Mouse (Mus musculus) intestine, embryonic 14.5 days (tissue): ENCODE results near the gene Adgrl3. TPM values are rescaled to one million over a fixed set of nuclear protein-coding genes. Genes with fewer than 3 reads are reported as not detected.

ENCODE experiments used
- ATAC-seq: fragments of 200-750 bp; cut with Nextera tagmentation; replicated peaks from 2 replicates; pipeline ENCODE4 v1.8.0; 2017; ENCODE audit warnings: low read depth, moderate number of reproducible peaks, moderate TSS enrichment, moderate library complexity; ENCODE audit not compliant: low FRiP score, low TSS enrichment
- DNase-seq: peaks from one replicate; pipeline ENCODE4 v3.0.0-alpha.2; 2018; ENCODE audit warnings: low spot score
- H3K27ac ChIP-seq: fragments of 300-500 bp; sonication (generic); 2 replicates; pipeline ENCODE4 v1.5.1; 2014; ENCODE audit warnings: low read depth, mild to moderate bottlenecking, control low read depth
- H3K27me3 ChIP-seq: fragments of 300-500 bp; sonication (generic); replicated peaks from 2 replicates; pipeline ENCODE4 v1.6.1; 2014; ENCODE audit warnings: low read length, control low read depth; ENCODE audit not compliant: control insufficient read depth, insufficient read depth
- H3K36me3 ChIP-seq: fragments of 300-500 bp; sonication (generic); 2 replicates; pipeline ENCODE4 v1.6.1; 2014; ENCODE audit warnings: low read length, control low read depth; ENCODE audit not compliant: control insufficient read depth, insufficient read depth
- H3K4me1 ChIP-seq: fragments of 300-500 bp; sonication (generic); replicated peaks from 2 replicates; pipeline ENCODE4 v1.6.1; 2014; ENCODE audit warnings: low read length, control low read depth, mixed read lengths; ENCODE audit not compliant: control insufficient read depth, insufficient read depth
- H3K4me2 ChIP-seq: fragments of 300-500 bp; sonication (generic); 2 replicates; pipeline ENCODE4 v1.6.1; 2014; ENCODE audit warnings: low read length
- H3K4me3 ChIP-seq: fragments of 300-500 bp; sonication (generic); 2 replicates; pipeline ENCODE4 v1.5.1; 2014; ENCODE audit warnings: low read depth, low read length, control low read depth, mixed read lengths
- H3K9ac ChIP-seq: fragments of 300-500 bp; sonication (generic); 2 replicates; pipeline ENCODE4 v1.6.1; 2014; ENCODE audit warnings: mild to moderate bottlenecking, low read length
- H3K9me3 ChIP-seq: fragments of 300-500 bp; sonication (generic); 2 replicates; pipeline ENCODE4 v1.6.1; 2016; ENCODE audit warnings: low read length, control low read depth; ENCODE audit not compliant: control insufficient read depth
- WGBS: fragments of 180-500 bp; shearing (Covaris S2); extraction: QIAGEN DNeasy Blood & Tissue Kit; methylation state at CpG from one replicate; pipeline ENCODE4 v1.1.7; 2014; 5-methylcytosine and 5-hydroxymethylcytosine counted together
- polyA plus RNA-seq: library from polyadenylated mRNA; unstranded; fragments of >200 nt; fragmentation: Nextera tagmentation; extraction: Ambion mirVana; gene quantifications from 2 replicates; pipeline ENCODE4 v1.2.1, GENCODE M21; 2014

The Adgrl3 gene
- polyA plus RNA-seq, 1 experiment from 2014 or later, result 13.5 TPM

DNA sequence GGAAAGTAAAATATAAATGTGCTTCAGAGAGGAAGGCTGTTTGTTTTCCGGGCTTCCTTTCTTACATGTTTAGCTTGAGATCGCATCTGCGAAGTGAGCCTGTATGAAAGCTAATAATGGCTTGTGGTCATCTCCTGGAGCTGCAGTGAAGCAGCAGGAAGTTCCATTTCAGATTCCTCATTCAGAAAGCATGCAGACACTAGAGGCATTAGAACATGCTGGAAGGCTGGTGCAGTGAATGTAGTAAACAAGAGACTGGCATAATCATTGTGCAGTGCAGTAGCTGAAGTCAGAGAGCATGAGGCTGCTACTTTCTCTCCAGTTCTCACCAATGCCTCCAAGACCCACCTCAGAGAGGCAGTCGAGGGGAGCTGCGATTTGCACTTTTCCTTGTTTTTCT is 601.2 kb downstream of the Adgrl3 start:
- no peak overlapping the region for H3K4me3 ChIP-seq
- no peaks in the 10 kb centered on the region for H3K9me3 ChIP-seq
- H3K9ac ChIP-seq, result no peak overlapping the region
- no peaks in the 10 kb centered on the region for H3K36me3 ChIP-seq
- no peak for DNase-seq
- H3K27me3 ChIP-seq, result no peaks in the 10 kb centered on the region
- 72% methylated on average over 5 of the region's 5 CpGs for WGBS
- ATAC-seq, result no peak
- no peak overlapping the region for H3K27ac ChIP-seq
- H3K4me2 ChIP-seq, result no peak overlapping the region
- no peaks in the 10 kb centered on the region for H3K4me1 ChIP-seq

DNA sequence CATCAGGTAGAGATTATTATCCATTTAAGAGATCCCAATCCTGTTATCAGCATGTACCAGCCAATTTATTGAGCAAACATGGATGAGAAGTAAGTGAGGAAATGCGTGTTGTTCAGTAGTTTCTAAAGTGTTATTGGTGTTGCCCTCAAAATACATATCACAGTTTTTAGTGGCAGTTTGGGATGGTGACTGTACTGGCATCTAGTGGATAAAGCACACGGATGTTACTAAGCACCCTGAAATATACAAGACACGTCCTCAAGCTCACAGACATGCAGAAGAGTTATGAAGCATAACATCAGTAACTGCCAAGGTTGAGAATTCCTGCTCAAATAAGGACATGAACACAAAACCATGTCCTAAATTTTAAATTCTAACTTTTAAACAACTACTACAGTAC is 601.8 kb downstream of the Adgrl3 start:
- Histone ChIP-seq H3K27ac (no peak overlapping the region), H3K9ac (no peak overlapping the region), H3K4me1 (no peaks in the 10 kb centered on the region), H3K27me3 (no peaks in the 10 kb centered on the region), H3K9me3 (no peaks in the 10 kb centered on the region), H3K36me3 (no peaks in the 10 kb centered on the region), H3K4me2 (no peak overlapping the region), H3K4me3 (no peak overlapping the region)
- DNase-seq, result no peak
- ATAC-seq, result no peak
- WGBS, result 67% methylated on average over 3 of the region's 3 CpGs

DNA sequence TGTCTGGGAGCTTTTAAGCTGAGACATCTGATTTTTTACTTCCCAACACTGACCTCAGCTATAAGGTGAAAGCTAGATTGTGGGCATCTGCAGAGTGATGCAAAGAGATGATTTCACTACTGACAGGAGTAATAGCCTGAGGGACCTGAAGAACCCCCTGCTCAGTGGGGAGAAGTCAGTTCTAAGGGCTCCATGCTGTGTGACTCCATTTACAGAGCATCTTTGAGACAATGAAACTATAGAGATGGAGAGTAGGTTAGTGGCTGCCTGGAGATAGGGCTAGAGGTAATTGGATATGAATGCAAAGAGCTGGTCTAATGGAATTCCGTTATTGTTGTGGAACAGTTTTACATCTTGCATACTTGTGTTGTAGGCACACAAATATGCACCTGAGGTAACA is 603.9 kb downstream of the Adgrl3 start:
- Histone ChIP-seq H3K9me3 (no peaks in the 10 kb centered on the region), H3K4me2 (no peak overlapping the region), H3K4me3 (no peak overlapping the region), H3K9ac (no peak overlapping the region), H3K4me1 (no peaks in the 10 kb centered on the region), H3K36me3 (no peaks in the 10 kb centered on the region), H3K27me3 (no peaks in the 10 kb centered on the region), H3K27ac (no peak overlapping the region)
- DNase-seq (no peak), ATAC-seq (no peak)
- 53% methylated on average over 1 of the region's 1 CpGs for WGBS

DNA sequence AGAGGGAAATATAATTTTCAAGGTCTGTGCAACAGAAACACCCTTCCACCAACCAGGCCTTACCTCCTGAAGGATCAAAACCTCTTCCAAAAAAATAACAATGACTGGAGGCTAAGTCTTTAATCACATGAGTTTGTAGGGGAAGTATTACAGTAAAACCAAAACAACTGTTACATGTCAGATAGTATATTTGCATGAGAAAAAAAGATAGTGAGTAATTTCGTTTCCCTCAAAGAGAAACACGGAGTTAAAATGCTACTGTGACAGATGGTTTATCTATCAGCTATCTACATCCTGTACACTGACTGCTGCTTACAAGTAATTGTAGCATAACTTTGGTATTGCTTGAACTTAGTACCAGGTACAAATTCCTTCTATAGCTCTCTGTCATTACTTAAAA is 616.2 kb downstream of the Adgrl3 start:
- no peaks in the 10 kb centered on the region for H3K4me1 ChIP-seq
- 61% methylated on average over 2 of the region's 2 CpGs for WGBS
- H3K4me3 ChIP-seq, result no peak overlapping the region
- no peak for ATAC-seq
- no peaks in the 10 kb centered on the region for H3K9me3 ChIP-seq
- DNase-seq, result no peak
- no peak overlapping the region for H3K4me2 ChIP-seq
- H3K36me3 ChIP-seq, result no peaks in the 10 kb centered on the region
- H3K27me3 ChIP-seq, result no peaks in the 10 kb centered on the region
- no peak overlapping the region for H3K27ac ChIP-seq
- no peak overlapping the region for H3K9ac ChIP-seq

DNA sequence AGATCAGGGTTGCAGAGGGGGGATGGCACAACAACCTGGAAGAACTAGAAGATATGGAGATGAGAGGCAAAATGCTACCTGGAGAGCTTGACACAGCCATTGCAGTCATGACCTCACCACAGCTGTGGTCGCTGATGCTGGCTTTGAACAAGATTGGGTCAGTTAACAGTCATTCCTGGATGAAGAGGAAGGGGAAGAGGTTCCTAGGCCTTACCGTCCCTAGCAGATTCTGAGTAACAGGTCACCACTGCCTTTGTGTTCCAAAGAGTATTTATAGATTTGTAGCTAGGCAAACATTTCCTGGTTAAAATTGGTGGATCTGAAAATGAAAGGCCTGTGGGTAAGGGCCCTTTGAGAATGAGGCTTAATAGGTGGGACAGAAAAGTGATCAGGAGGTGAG is 618.5 kb downstream of the Adgrl3 start:
- Histone ChIP-seq H3K9me3 (no peaks in the 10 kb centered on the region), H3K4me2 (no peak overlapping the region), H3K9ac (no peak overlapping the region), H3K36me3 (no peaks in the 10 kb centered on the region), H3K4me3 (no peak overlapping the region), H3K4me1 (no peaks in the 10 kb centered on the region), H3K27ac (no peak overlapping the region), H3K27me3 (no peaks in the 10 kb centered on the region)
- DNase-seq (no peak), ATAC-seq (no peak)
- WGBS, result 80% methylated on average over 2 of the region's 2 CpGs

DNA sequence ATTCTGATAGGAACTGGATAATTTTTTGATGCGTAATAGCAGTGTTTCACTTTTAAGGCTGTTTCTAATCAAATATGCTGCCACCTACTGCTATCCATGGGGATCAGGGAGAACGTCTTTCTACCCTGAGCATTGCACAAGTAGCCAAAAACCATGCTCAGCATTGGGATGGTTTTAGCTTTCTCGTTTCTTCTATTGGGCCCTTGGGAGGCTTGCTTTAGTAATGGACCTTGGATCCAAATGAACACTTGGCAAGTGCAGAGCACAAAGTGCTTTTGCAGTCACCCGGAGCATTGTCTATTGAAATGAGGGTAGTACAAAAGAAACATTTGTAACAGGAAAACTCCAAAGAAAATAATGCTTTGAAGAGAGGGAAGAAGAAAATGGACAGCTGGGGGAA is 620.2 kb downstream of the Adgrl3 start:
- Histone ChIP-seq H3K27me3 (no peaks in the 10 kb centered on the region), H3K4me3 (no peak overlapping the region), H3K27ac (no peak overlapping the region), H3K4me1 (no peaks in the 10 kb centered on the region), H3K9ac (no peak overlapping the region), H3K4me2 (no peak overlapping the region), H3K36me3 (no peaks in the 10 kb centered on the region), H3K9me3 (no peaks in the 10 kb centered on the region)
- WGBS, result 87% methylated on average over 4 of the region's 4 CpGs
- DNase-seq (no peak), ATAC-seq (no peak)

DNA sequence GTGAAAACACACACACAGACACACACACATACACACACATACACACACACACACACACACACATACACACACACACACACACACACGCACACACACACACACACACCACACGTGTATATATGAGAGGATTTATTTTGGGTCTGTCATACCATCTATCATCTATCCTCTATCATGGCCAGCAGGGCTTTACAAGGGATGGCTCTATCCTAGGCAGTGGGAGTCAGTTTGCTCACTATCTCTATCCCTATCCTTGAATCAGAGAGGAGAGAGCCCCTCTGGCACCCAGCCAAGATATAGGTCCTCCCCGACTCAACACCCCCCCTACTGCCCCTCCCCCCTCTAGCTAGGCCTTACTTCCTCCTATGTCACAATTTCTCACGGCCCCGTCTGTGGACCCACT is 625.6 kb downstream of the Adgrl3 start:
- H3K27ac ChIP-seq, result no peak overlapping the region
- WGBS, result 64% methylated on average over 5 of the region's 5 CpGs
- no peaks in the 10 kb centered on the region for H3K36me3 ChIP-seq
- ATAC-seq (no peak), DNase-seq (no peak)
- H3K9ac ChIP-seq, result no peak overlapping the region
- no peaks in the 10 kb centered on the region for H3K9me3 ChIP-seq
- H3K4me1 ChIP-seq, result no peaks in the 10 kb centered on the region
- no peak overlapping the region for H3K4me2 ChIP-seq
- H3K4me3 ChIP-seq, result no peak overlapping the region
- H3K27me3 ChIP-seq, result no peaks in the 10 kb centered on the region

DNA sequence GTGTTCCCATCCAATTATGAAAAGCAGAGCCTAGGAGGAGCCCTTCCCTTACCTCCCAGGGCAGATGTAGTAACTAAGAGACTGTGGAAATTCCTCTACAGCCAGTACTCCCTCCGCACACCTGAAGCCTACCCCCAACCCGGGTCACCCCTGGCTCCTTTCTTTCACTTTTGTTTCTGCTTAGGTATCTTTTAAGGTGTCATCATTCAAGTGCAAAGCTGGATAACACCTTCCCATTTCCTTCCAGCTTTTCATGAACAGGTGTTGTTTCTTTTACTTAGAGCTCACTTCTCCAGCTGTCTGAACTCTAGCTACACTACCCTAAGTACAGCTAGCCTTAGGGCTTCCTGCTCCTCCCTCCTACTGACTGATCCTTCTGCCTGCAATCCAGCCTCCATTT is 634.0 kb downstream of the Adgrl3 start:
- no peak for ATAC-seq
- no peak overlapping the region for H3K27ac ChIP-seq
- no peak overlapping the region for H3K4me3 ChIP-seq

DNA sequence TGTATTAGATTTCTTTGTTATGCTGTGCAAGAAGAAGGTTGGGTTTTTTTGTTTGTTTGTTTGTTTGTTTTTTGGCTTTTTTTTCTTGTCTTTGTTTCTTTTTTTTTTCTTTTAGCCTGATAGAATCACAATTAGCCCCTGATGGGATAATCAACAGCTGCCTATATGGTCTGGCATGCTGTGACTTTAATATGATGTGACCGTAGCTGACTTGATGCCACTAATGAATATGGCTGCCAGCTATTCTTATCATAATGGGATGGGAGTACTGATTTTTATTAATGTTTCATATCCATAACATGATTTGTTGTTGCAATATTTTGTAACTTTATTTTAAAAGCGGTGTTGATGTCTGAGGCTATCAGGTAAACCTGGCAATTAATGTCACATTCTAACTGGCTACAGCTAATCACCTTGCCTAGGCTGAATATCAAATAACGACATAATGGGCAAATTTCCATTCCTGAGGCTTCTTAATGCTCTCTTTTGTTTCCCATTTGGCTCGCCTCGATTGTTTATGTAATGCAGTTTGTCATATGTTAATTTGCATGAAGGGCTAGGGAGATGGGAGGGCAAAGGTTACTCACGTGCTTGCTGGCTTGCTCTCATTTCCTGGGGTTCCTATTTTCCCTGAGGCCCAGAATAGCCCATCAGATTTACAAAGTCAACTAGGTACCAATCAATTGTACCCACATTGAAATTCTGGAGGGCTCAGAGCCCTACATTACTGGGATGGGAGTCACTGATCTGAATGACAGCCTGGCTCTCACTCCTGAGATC is 641.9 kb downstream of the Adgrl3 start:
- no peaks in the 10 kb centered on the region for H3K36me3 ChIP-seq
- DNase-seq (no peak), ATAC-seq (no peak)
- no peak overlapping the region for H3K9ac ChIP-seq
- H3K4me3 ChIP-seq, result no peak overlapping the region
- WGBS, result 52% methylated on average over 6 of the region's 6 CpGs
- H3K27ac ChIP-seq, result no peak overlapping the region
- H3K9me3 ChIP-seq, result 0 out of 2 replicates have a peak, but pooled peaks cover 3% of the 10 kb centered on the region
- H3K4me2 ChIP-seq, result no peak overlapping the region
- no peaks in the 10 kb centered on the region for H3K27me3 ChIP-seq
- no peaks in the 10 kb centered on the region for H3K4me1 ChIP-seq

More for the DNA sequence above, 634.0 kb downstream of the Adgrl3 start:
- Histone ChIP-seq H3K9ac (no peak overlapping the region), H3K4me1 (no peaks in the 10 kb centered on the region), H3K36me3 (no peaks in the 10 kb centered on the region), H3K4me2 (no peak overlapping the region), H3K27me3 (no peaks in the 10 kb centered on the region), H3K9me3 (no peaks in the 10 kb centered on the region)
- WGBS, result 53% methylated on average over 2 of the region's 2 CpGs
- DNase-seq, result no peak
